Mouse (Mus musculus): ENCODE data around the gene Dynlrb2. TPM values are rescaled to one million over a fixed set of nuclear protein-coding genes. Genes with fewer than 3 reads are reported as not detected.

Dynlrb2 gene
- polyA plus RNA-seq, 1 experiment = not detected

GRCm38 (mm10) chr8:116533081-116533480, 28.3 kb downstream of the Dynlrb2 start:
- no peak overlapping the region for H3K27ac ChIP-seq (ENCODE audit: insufficient read depth, low read depth, low read length)
- no peak overlapping the region for H3K4me3 ChIP-seq (ENCODE audit: insufficient read depth, low read length)
- TF ChIP-seq POLR2A (IDR thresholded peaks at IDR 0.05; ENCODE audit: borderline replicate concordance, low read depth, low read length) = no peak
- no peak for TF ChIP-seq CTCF (IDR thresholded peaks at IDR 0.05; ENCODE audit: low read depth, low read length)
- H3K4me1 ChIP-seq (ENCODE audit: control insufficient read depth, insufficient read depth, low read length) = no peaks in the 10 kb centered on the region

GRCm38 (mm10) chr8:116536786-116537185, 32.0 kb downstream of the Dynlrb2 start:
- TF ChIP-seq CTCF (IDR thresholded peaks at IDR 0.05; ENCODE audit: low read depth, low read length) (no peak), POLR2A (IDR thresholded peaks at IDR 0.05; ENCODE audit: borderline replicate concordance, low read depth, low read length) (no peak)
- Histone ChIP-seq H3K27ac (ENCODE audit: insufficient read depth, low read depth, low read length) (no peak overlapping the region), H3K4me1 (ENCODE audit: control insufficient read depth, insufficient read depth, low read length) (no peaks in the 10 kb centered on the region), H3K4me3 (ENCODE audit: insufficient read depth, low read length) (no peak overlapping the region)

- H3K4me3 ChIP-seq (ENCODE audit: insufficient read depth, low read length) = no peak overlapping the region
- H3K4me1 ChIP-seq (ENCODE audit: control insufficient read depth, insufficient read depth, low read length) = 0 out of 2 replicates have a peak, but pooled peaks cover 2% of the 10 kb centered on the region
- H3K27ac ChIP-seq (ENCODE audit: insufficient read depth, low read depth, low read length) = no peak overlapping the region
- no peak for TF ChIP-seq CTCF (IDR thresholded peaks at IDR 0.05; ENCODE audit: low read depth, low read length)
- TF ChIP-seq POLR2A (IDR thresholded peaks at IDR 0.05; ENCODE audit: borderline replicate concordance, low read depth, low read length) = no peak
Observed at GRCm38 (mm10) chr8:116538763-116539162, 34.0 kb downstream of the Dynlrb2 start.

- TF ChIP-seq POLR2A (IDR thresholded peaks at IDR 0.05; ENCODE audit: borderline replicate concordance, low read depth, low read length) (no peak), CTCF (IDR thresholded peaks at IDR 0.05; ENCODE audit: low read depth, low read length) (no peak)
- Histone ChIP-seq H3K4me1 (ENCODE audit: control insufficient read depth, insufficient read depth, low read length) (0 out of 2 replicates have a peak, but pooled peaks cover 2% of the 10 kb centered on the region), H3K4me3 (ENCODE audit: insufficient read depth, low read length) (no peak overlapping the region), H3K27ac (ENCODE audit: insufficient read depth, low read depth, low read length) (no peak overlapping the region)
Observed at GRCm38 (mm10) chr8:116540136-116540535, 35.4 kb downstream of the Dynlrb2 start.

GRCm38 (mm10) chr8:116542842-116543241, 38.1 kb downstream of the Dynlrb2 start:
- Histone ChIP-seq H3K4me1 (ENCODE audit: control insufficient read depth, insufficient read depth, low read length) (0 out of 2 replicates have a peak, but pooled peaks cover 2% of the 10 kb centered on the region), H3K4me3 (ENCODE audit: insufficient read depth, low read length) (no peak overlapping the region), H3K27ac (ENCODE audit: insufficient read depth, low read depth, low read length) (no peak overlapping the region)
- TF ChIP-seq POLR2A (IDR thresholded peaks at IDR 0.05; ENCODE audit: borderline replicate concordance, low read depth, low read length) = no peak

- Histone ChIP-seq H3K4me3 (ENCODE audit: insufficient read depth, low read length) (no peak overlapping the region), H3K4me1 (ENCODE audit: control insufficient read depth, insufficient read depth, low read length) (0 out of 2 replicates have a peak, but pooled peaks cover 2% of the 10 kb centered on the region), H3K27ac (ENCODE audit: insufficient read depth, low read depth, low read length) (no peak overlapping the region)
- TF ChIP-seq CTCF (IDR thresholded peaks at IDR 0.05; ENCODE audit: low read depth, low read length) = no peak
- no peak for TF ChIP-seq POLR2A (IDR thresholded peaks at IDR 0.05; ENCODE audit: borderline replicate concordance, low read depth, low read length)
Observed at GRCm38 (mm10) chr8:116543366-116543765, 38.6 kb downstream of the Dynlrb2 start.

GRCm38 (mm10) chr8:116552255-116552654, 47.5 kb downstream of the Dynlrb2 start:
- Histone ChIP-seq H3K4me1 (ENCODE audit: control insufficient read depth, insufficient read depth, low read length) (peaks cover 16% of the 10 kb centered on the region), H3K27ac (ENCODE audit: insufficient read depth, low read depth, low read length) (no peak overlapping the region), H3K4me3 (ENCODE audit: insufficient read depth, low read length) (no peak overlapping the region)
- TF ChIP-seq CTCF (IDR thresholded peaks at IDR 0.05; ENCODE audit: low read depth, low read length) (no peak), POLR2A (IDR thresholded peaks at IDR 0.05; ENCODE audit: borderline replicate concordance, low read depth, low read length) (no peak)

- TF ChIP-seq POLR2A (IDR thresholded peaks at IDR 0.05; ENCODE audit: borderline replicate concordance, low read depth, low read length) = no peak
- TF ChIP-seq CTCF (IDR thresholded peaks at IDR 0.05; ENCODE audit: low read depth, low read length) = no peak
- Histone ChIP-seq H3K4me1 (ENCODE audit: control insufficient read depth, insufficient read depth, low read length) (peaks cover 16% of the 10 kb centered on the region), H3K27ac (ENCODE audit: insufficient read depth, low read depth, low read length) (peak overlapping the region; percentile 29; the same call in 1 of the 2 replicates), H3K4me3 (ENCODE audit: insufficient read depth, low read length) (no peak overlapping the region)
Observed at GRCm38 (mm10) chr8:116552778-116553177, 48.0 kb downstream of the Dynlrb2 start.

Other genes starting within 250 kb of the Dynlrb2 start
- gene Cdyl2, start 228.0 kb downstream of the Dynlrb2 start, polyA plus RNA-seq (2012; ENCODE audit: insufficient read depth, insufficient read length, missing spikeins) = 2.1 and 4.0 TPM in 2 replicates

All from bone marrow macrophage, adult 2 months (primary cell).